Mouse (Mus musculus) kidney, adult 2 months (tissue): Measurements from ENCODE around the gene Pemt.

Experiments used
- CTCF ChIP-seq: fragments of 200-500 bp; conservative IDR thresholded peaks from 2 replicates; pipeline ENCODE4 v1.5.1; 2011; ENCODE audit warnings: low read depth, mild to moderate bottlenecking, control low read depth, low read length, moderate library complexity, mixed read lengths; ENCODE audit not compliant: insufficient read depth, insufficient read length
- POLR2A ChIP-seq: fragments of 200-500 bp; IDR thresholded peaks from one replicate; pipeline ENCODE4 v1.6.1; 2011; ENCODE audit warnings: low read depth, low read length, control low read depth

DNA sequence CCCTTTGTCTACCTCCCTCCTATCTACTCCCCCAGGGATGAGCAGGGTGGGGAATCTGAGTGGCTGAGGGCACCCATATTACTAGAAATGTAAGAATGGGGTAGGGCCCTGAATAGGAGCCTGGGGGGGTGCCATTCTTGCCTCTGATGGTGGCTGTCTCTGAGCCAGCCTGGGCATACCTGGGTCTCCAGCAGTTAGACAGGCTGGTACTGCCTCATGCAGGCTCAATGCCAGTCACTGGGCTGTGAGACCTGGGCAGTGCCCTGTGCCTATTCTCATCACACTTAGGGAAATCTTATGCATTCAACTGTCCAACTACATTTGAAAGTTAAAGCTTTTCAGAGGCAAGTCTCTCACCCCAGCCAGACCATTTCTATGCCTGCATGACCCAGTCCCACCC, 46.9 kb upstream of the Pemt start:
- TF ChIP-seq CTCF (no peak), POLR2A (no peak)
